Mouse (Mus musculus): ENCODE measurements at regions not wholly inside any gene's neighbourhood (a gene's known extent, or its start where the extent isn't known, plus 50 kb on each side); places are given as distances from the start of the nearest gene placed in this dataset.
"Not testable (repeated sequence)": the region's sequence is repeated elsewhere in the genome, so short reads cannot be mapped to it uniquely, and the experiment has no call there.

GRCm38 (mm10) chr7:113673596-113673956 lies 92.2 kb upstream of the Spon1 start:
- Histone ChIP-seq H3K4me3 (no peak overlapping the region), H3K27ac (no peak overlapping the region)
- TF ChIP-seq CTCF (conservative IDR thresholded peaks at IDR 0.05): no peak
- no peak for DNase-seq (ENCODE audit: low spot score in 2 of 2)

GRCm38 (mm10) chr7:113682271-113682670 lies 83.5 kb upstream of the Spon1 start:
- DNase-seq (ENCODE audit: low spot score in 2 of 2): peak; percentile 61 to 64
- H3K27ac ChIP-seq: peak overlapping the region; percentile 82
- H3K4me3 ChIP-seq: no peak overlapping the region
- no peak for TF ChIP-seq CTCF (conservative IDR thresholded peaks at IDR 0.05)

- no peak overlapping the region for H3K4me3 ChIP-seq
- DNase-seq (ENCODE audit: low spot score in 2 of 2): no peak
- H3K27ac ChIP-seq: no peak overlapping the region
- no peak for TF ChIP-seq CTCF (conservative IDR thresholded peaks at IDR 0.05)
Measured at GRCm38 (mm10) chr7:113685349-113685748, 80.4 kb upstream of the Spon1 start.

GRCm38 (mm10) chr7:113686527-113686926 lies 79.3 kb upstream of the Spon1 start:
- no peak for TF ChIP-seq CTCF (conservative IDR thresholded peaks at IDR 0.05)
- no peak for DNase-seq (ENCODE audit: low spot score in 2 of 2)

GRCm38 (mm10) chr7:113687566-113687965 lies 78.2 kb upstream of the Spon1 start:
- Histone ChIP-seq H3K27ac (no peak overlapping the region), H3K4me3 (no peak overlapping the region)
- no peak for DNase-seq (ENCODE audit: low spot score in 2 of 2)
- TF ChIP-seq CTCF (conservative IDR thresholded peaks at IDR 0.05): no peak

More at GRCm38 (mm10) chr7:113686527-113686926, 79.3 kb upstream of the Spon1 start:
- Histone ChIP-seq H3K4me3 (no peak overlapping the region), H3K27ac (peak overlapping the region; percentile 46)

- DNase-seq (ENCODE audit: low spot score in 2 of 2): no peak
- H3K27ac ChIP-seq: no peak overlapping the region
- TF ChIP-seq CTCF (conservative IDR thresholded peaks at IDR 0.05): no peak
- no peak overlapping the region for H3K4me3 ChIP-seq
Measured at GRCm38 (mm10) chr7:113688231-113688669, 77.5 kb upstream of the Spon1 start.

GRCm38 (mm10) chr7:113688717-113689116 lies 77.1 kb upstream of the Spon1 start:
- Histone ChIP-seq H3K4me3 (no peak overlapping the region), H3K27ac (no peak overlapping the region)
- no peak for DNase-seq (ENCODE audit: low spot score in 2 of 2)
- no peak for TF ChIP-seq CTCF (conservative IDR thresholded peaks at IDR 0.05)

GRCm38 (mm10) chr7:113689131-113689530 lies 76.7 kb upstream of the Spon1 start:
- Histone ChIP-seq H3K4me3 (no peak overlapping the region), H3K27ac (no peak overlapping the region)
- no peak for DNase-seq (ENCODE audit: low spot score in 2 of 2)
- no peak for TF ChIP-seq CTCF (conservative IDR thresholded peaks at IDR 0.05)

GRCm38 (mm10) chr7:113691756-113692155 lies 74.0 kb upstream of the Spon1 start:
- DNase-seq (ENCODE audit: low spot score in 2 of 2): no peak
- Histone ChIP-seq H3K27ac (no peak overlapping the region), H3K4me3 (no peak overlapping the region)
- TF ChIP-seq CTCF (conservative IDR thresholded peaks at IDR 0.05): no peak

GRCm38 (mm10) chr7:113693526-113693925 lies 72.3 kb upstream of the Spon1 start:
- no peak overlapping the region for H3K4me3 ChIP-seq
- DNase-seq (ENCODE audit: low spot score in 2 of 2): no peak
- TF ChIP-seq CTCF (conservative IDR thresholded peaks at IDR 0.05): no peak

GRCm38 (mm10) chr7:113694466-113694865 lies 71.3 kb upstream of the Spon1 start:
- Histone ChIP-seq H3K4me3 (no peak overlapping the region), H3K27ac (no peak overlapping the region)
- no peak for TF ChIP-seq CTCF (conservative IDR thresholded peaks at IDR 0.05)
- DNase-seq (ENCODE audit: low spot score in 2 of 2): no peak

More at GRCm38 (mm10) chr7:113693526-113693925, 72.3 kb upstream of the Spon1 start:
- no peak overlapping the region for H3K27ac ChIP-seq

GRCm38 (mm10) chr7:113705929-113706328 lies 59.9 kb upstream of the Spon1 start:
- Histone ChIP-seq H3K27ac (no peak overlapping the region), H3K4me3 (no peak overlapping the region)
- peak; percentile 53 for TF ChIP-seq CTCF (conservative IDR thresholded peaks at IDR 0.05)
- DNase-seq (ENCODE audit: low spot score in 2 of 2): no peak

- TF ChIP-seq CTCF (conservative IDR thresholded peaks at IDR 0.05): no peak
- DNase-seq (ENCODE audit: low spot score in 2 of 2): no peak
- no peak overlapping the region for H3K4me3 ChIP-seq
- H3K27ac ChIP-seq: no peak overlapping the region
Measured at GRCm38 (mm10) chr7:113707596-113707995, 58.2 kb upstream of the Spon1 start.

- TF ChIP-seq CTCF (conservative IDR thresholded peaks at IDR 0.05): no peak
- Histone ChIP-seq H3K4me3 (no peak overlapping the region), H3K27ac (peak overlapping the region; percentile 43; the same call in 1 of the 2 replicates)
- peak; percentile 41 to 44 for DNase-seq (ENCODE audit: low spot score in 2 of 2)
Measured at GRCm38 (mm10) chr7:113710541-113711270, 55.1 kb upstream of the Spon1 start.

- not testable (repeated sequence) for H3K4me3 ChIP-seq; DNase-seq (ENCODE audit: low spot score in 2 of 2)
- peak overlapping the region; percentile 61 for H3K27ac ChIP-seq
Measured at GRCm38 (mm10) chr7:113711356-113711755, 54.4 kb upstream of the Spon1 start.
